Mouse (Mus musculus) left cerebral cortex, adult 8-10 months (tissue): ENCODE results near the gene Eif4e. TPM values are rescaled to one million over a fixed set of nuclear protein-coding genes. Genes with fewer than 3 reads are reported as not detected.

ENCODE experiments used
- DNase-seq, 2 experiments: peaks; one replicate each; pipeline ENCODE4 v3.0.0; 2022; ENCODE audit warnings: low spot score in 2 of 2
- microRNA-seq, 2 experiments: library from miRNA; unstranded; fragments of <30 nt; microRNA quantifications; one replicate each; pipeline ENCODE4 v1.2.0; 2022
- total RNA-seq, 4 experiments: library from RNA; stranded (reverse); gene quantifications; 2 replicates each; pipeline ENCODE4 v1.2.4; 2022

Gene Eif4e
- total RNA-seq, 4 experiments from 2014 or later, result 200 to 212 (median 205) TPM

- no peak for DNase-seq
Observed at GRCm38 (mm10) chr3:138560886-138561285, 34.9 kb downstream of the Eif4e start.

DNA sequence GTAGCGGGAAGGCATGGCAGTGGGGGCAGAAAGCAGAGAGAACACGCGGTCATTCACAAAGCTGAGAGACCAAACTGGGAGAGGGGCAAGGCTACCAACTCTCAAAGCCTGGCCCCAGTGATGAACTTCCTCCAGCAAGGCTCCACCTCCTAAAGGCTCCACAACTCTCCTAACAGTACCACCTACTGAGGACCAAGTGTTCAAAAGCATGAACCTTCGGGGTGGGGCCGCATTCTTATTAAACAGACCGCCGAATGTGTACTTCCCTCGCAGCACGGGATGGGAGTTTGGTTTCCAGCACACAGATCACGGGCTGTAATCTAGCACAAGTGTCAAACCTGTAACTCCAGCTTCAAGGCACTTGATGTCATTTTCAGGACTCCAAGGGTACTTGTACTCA lies 52.9 kb downstream of the Eif4e start:
- no peak for DNase-seq

DNA sequence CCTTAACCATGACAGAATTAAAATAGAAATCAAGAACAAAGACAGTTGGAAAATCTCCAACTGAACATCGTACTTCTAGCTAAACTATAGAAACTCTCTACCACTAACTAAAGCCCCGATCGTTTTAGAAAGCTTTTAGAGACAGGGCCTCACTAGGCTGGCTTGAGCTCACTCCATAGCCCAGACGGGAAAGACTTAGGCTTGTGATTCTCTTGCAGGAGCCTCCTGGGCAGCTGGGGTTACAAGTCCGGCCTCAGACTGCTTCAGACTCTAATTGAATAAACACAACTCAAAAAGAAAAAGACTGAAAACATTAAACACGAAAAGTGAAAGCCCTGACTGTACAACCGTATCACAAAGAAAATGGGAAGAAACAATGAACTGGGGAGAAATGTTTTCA lies 60.2 kb downstream of the Eif4e start:
- no peak for DNase-seq

- DNase-seq, result no peak
Observed at GRCm38 (mm10) chr3:138587137-138587536, 61.2 kb downstream of the Eif4e start.

DNA sequence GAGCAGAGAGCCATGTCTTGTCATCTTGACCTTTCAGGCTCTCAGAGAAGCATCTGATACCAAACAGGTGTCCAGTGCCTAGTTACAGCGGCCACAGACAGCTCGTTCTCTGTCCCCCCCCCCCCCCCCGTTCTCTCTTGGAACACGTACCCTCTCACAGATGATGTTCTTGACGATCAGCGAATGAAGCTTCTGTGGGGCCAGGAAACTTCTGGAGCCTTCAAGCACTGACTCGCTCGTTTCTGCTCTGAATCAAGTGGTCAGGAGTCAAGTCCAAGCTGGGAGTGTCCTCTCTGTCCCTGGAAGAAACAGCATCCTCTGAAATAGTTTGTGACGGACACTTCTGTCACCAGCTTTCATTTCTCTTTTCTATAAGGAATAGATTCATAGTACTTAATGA lies 62.0 kb downstream of the Eif4e start:
- no peak for DNase-seq

DNA sequence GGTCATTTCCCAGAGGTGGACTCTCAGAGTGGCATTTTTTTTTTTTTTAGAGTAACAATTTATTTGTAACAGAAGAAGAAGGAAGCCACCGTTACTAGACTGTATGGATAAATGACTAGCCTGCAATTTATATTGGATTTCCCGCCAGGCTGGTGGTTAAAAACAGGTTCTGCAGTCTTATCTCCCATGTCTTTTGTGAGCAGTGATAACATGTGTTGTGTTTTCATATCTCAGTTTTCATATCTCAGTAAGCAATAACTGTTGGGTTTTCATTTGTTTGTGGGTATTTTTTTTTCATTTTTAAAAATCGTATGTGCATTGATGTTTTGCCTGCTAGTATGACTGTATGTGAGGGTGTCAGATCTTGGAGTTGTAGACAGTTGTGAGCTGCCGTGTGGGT lies 65.0 kb downstream of the Eif4e start:
- no peak for DNase-seq

- no peak for DNase-seq
Observed at GRCm38 (mm10) chr3:138591806-138592365, 65.9 kb downstream of the Eif4e start.

DNA sequence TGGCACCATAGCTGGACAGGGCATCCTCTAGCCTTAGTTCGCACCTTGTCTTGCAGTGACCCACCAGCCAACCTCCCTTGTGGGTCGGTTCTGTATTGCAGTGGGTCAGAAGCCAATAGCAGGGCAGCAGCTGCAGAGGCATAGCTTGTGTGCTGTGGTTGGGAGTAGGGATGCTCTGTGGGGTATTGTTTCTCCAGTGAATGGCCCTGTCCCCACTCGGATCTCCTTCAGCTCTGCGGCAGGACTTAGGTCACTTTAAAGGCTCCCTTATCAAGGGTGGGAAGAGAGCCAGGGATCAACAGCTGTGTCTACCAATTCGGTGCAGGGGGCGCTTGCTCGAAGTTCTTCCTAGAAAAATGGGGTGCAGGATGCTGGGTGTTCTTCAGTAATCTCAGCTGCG lies 67.2 kb downstream of the Eif4e start:
- DNase-seq, result peak in 1 of 2 experiments; percentile 36

- DNase-seq, result no peak
Observed at GRCm38 (mm10) chr3:138593911-138594310, 67.9 kb downstream of the Eif4e start.

DNA sequence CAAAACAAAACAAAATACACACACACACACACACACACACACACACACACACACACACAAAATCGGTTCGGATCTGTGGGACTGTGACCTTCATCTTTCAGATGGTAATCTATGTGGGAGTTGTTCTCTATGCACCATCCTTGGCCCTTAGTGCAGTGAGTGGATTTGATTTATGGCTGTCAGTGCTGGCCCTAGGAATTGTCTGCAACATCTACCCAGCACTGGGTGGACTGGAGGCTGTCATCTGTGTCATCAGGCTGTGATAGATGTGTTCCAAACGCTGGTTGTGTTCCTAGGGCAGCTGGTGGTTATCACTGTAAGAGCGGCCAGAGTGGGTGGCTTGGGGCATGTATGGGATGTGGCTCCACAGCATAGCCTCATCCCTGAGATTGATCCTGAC lies 75.1 kb downstream of the Eif4e start:
- no peak for DNase-seq

- DNase-seq, result no peak
Observed at GRCm38 (mm10) chr3:138605132-138605531, 79.2 kb downstream of the Eif4e start.

DNA sequence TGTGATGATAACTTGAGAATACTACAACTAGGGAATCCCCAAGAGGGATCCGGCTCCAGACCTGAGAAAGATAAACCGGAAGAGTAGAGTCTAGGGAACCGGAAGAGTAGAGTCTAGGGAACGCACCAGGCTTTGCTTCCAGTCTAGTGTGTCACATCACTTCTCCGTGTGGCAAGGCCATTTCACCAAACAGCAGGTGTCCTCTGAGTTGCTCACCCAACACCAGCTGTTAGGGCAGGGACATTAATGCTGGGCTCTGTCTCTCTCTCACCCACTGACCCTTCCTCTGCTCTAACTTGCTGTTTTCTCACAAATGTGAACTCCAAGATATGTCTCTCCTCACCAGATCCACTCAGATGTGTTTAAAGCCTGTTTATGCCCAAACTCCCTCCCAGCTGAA lies 82.7 kb downstream of the Eif4e start:
- no peak for DNase-seq

Small RNA genes within 50 kb of the gene (microRNA-seq; reads per million reads assigned to microRNA genes)
- gene Mir1956, result 0 to 0.21 reads per million in 2 experiments

Other genes starting within 250 kb of the Eif4e start
- gene Adh6a, start 212.9 kb upstream of the Eif4e start, total RNA-seq, result not detected
- not detected for gene Adh6b, start 184.4 kb upstream of the Eif4e start, total RNA-seq
- gene Adh4, start 110.7 kb upstream of the Eif4e start, total RNA-seq, result not detected
- 10 to 100 TPM; 63.2 to 73.5 (median 70.0) TPM for gene Adh5, start 83.1 kb upstream of the Eif4e start, total RNA-seq
- 10 to 100 TPM; 36.4 to 41.4 (median 37.1) TPM for gene Metap1, start 36.7 kb upstream of the Eif4e start, total RNA-seq
- gene Tspan5, start 216.0 kb downstream of the Eif4e start, total RNA-seq, result 100 to 1,000 TPM; 217 to 260 (median 233) TPM